Mouse (Mus musculus) forebrain, embryonic 12.5 days (tissue): ENCODE measurements around the gene Rfpl4. TPM values are rescaled to one million over a fixed set of nuclear protein-coding genes. Genes with fewer than 3 reads are reported as not detected.

ENCODE experiments used
- microRNA-seq: library from miRNA; unstranded; fragments of <30 nt; microRNA quantifications from one replicate; pipeline ENCODE4, GENCODE M21; 2017
- polyA plus RNA-seq: library from polyadenylated mRNA; unstranded; fragments of >200 nt; fragmentation: Nextera tagmentation; extraction: Ambion mirVana; gene quantifications from 2 replicates; pipeline ENCODE4 v1.2.1, GENCODE M21; 2016

The Rfpl4 gene
- polyA plus RNA-seq, 1 experiment from 2014 or later = not detected

Small RNA genes lying within 50 kb of the gene (microRNA-seq; reads per million reads assigned to microRNA genes)
- gene Gm26217 = not detected

Other genes with a start within 250 kb of the Rfpl4 start
- 2.1 and 2.7 TPM in 2 replicates for gene Isoc2b, start 246.7 kb downstream of the Rfpl4 start, polyA plus RNA-seq
- 0.70 and 0.89 TPM in 2 replicates for gene Isoc2a, start 239.8 kb downstream of the Rfpl4 start, polyA plus RNA-seq
- gene Gm36210, start 210.4 kb downstream of the Rfpl4 start, polyA plus RNA-seq = 0.24 and 0.41 TPM in 2 replicates
- gene Zfp628, start 201.7 kb downstream of the Rfpl4 start, polyA plus RNA-seq = 4.0 and 4.6 TPM in 2 replicates
- gene Nat14, start 194.9 kb downstream of the Rfpl4 start, polyA plus RNA-seq = 18.1 and 19.4 TPM in 2 replicates
- 0.89 and 1.4 TPM in 2 replicates for gene Ssc5d, start 191.2 kb downstream of the Rfpl4 start, polyA plus RNA-seq
- gene Sbk2, start 152.5 kb downstream of the Rfpl4 start, polyA plus RNA-seq = not detected in 2 replicates
- not detected in 2 replicates for gene Sbk3, start 145.8 kb downstream of the Rfpl4 start, polyA plus RNA-seq
- gene Zfp579, start 120.8 kb downstream of the Rfpl4 start, polyA plus RNA-seq = 55.9 and 56.9 TPM in 2 replicates
- gene Zfp524, start 102.5 kb downstream of the Rfpl4 start, polyA plus RNA-seq = 9.5 and 9.6 TPM in 2 replicates
- gene Fiz1, start 102.3 kb downstream of the Rfpl4 start, polyA plus RNA-seq = 64.9 and 67.3 TPM in 2 replicates
- 0.69 TPM in 1 of 2 replicates, not detected in the other for gene Gm44973, start 101.5 kb downstream of the Rfpl4 start, polyA plus RNA-seq
- gene Zfp865, start 96.6 kb downstream of the Rfpl4 start, polyA plus RNA-seq = 6.7 and 7.3 TPM in 2 replicates
- gene Ccdc106, start 96.4 kb downstream of the Rfpl4 start, polyA plus RNA-seq = 11.0 and 12.8 TPM in 2 replicates
- gene 4632433K11Rik, start 82.8 kb downstream of the Rfpl4 start, polyA plus RNA-seq = not detected in 2 replicates
- gene Zfp784, start 78.5 kb downstream of the Rfpl4 start, polyA plus RNA-seq = 4.0 and 4.5 TPM in 2 replicates
- gene Zfp580, start 65.4 kb downstream of the Rfpl4 start, polyA plus RNA-seq = 44.9 and 46.3 TPM in 2 replicates
- 165 and 166 TPM in 2 replicates for gene U2af2, start 54.8 kb downstream of the Rfpl4 start, polyA plus RNA-seq
- gene Epn1, start 36.7 kb downstream of the Rfpl4 start, polyA plus RNA-seq = 62.9 and 66.4 TPM in 2 replicates
- 0.40 and 0.51 TPM in 2 replicates for gene Rasl2-9, start 9.0 kb upstream of the Rfpl4 start, polyA plus RNA-seq
- gene Vmn1r55, start 32.7 kb upstream of the Rfpl4 start, polyA plus RNA-seq = not detected in 2 replicates
- not detected in 2 replicates for gene Vmn1r56, start 79.8 kb upstream of the Rfpl4 start, polyA plus RNA-seq
- gene Vmn1r57, start 101.5 kb upstream of the Rfpl4 start, polyA plus RNA-seq = not detected in 2 replicates
- gene Gm5065, start 233.6 kb upstream of the Rfpl4 start, polyA plus RNA-seq = not detected in 2 replicates
- gene Nlrp2, start 234.1 kb upstream of the Rfpl4 start, polyA plus RNA-seq = not detected in 2 replicates